Mouse (Mus musculus): ENCODE results near the gene Lhfpl2. TPM values are rescaled to one million over a fixed set of nuclear protein-coding genes. Genes with fewer than 3 reads are reported as not detected.

The Lhfpl2 gene
- total RNA-seq, 2 experiments from 2014 or later, result 14.3 to 15.8 TPM

DNA sequence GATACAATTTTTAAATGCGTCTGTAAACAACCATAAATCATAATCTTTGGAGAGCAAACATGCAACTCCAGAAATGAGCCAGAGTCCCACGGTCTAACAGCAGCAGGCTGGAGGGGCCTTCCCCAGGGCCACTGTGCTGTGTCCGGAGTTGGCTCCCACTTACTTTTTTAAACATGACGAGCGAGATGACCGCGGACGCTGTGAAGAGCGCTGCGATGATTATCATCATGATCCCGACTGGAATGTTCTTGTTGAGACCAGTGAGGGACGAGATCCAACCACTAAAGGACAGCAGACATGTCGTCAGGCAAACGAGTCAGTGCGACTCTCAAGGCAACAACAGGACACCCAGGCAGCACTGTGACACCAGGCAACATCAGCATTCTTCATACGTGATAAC lies 150.4 kb downstream of the Lhfpl2 start:
- no peak for DNase-seq (ENCODE audit: low spot score in 2 of 2)

DNA sequence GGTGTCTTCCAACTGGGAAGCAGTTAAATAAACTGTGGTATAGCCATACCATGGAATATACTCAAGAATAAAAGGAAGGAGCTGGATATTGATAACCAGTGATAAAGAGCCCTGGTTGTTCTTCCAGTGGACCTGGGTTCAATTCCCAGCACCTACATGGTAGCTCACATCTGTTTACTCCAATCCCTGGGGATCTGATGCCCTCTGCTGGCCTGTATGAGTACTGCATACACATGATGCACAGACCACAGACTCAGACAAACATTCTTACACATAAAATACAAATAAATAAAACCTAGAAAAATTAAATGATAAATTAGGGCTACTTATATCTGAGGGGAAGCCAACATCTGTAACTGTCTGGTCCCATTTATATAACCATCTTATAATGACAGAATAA lies 151.3 kb downstream of the Lhfpl2 start:
- DNase-seq (ENCODE audit: low spot score in 2 of 2), result no peak

DNA sequence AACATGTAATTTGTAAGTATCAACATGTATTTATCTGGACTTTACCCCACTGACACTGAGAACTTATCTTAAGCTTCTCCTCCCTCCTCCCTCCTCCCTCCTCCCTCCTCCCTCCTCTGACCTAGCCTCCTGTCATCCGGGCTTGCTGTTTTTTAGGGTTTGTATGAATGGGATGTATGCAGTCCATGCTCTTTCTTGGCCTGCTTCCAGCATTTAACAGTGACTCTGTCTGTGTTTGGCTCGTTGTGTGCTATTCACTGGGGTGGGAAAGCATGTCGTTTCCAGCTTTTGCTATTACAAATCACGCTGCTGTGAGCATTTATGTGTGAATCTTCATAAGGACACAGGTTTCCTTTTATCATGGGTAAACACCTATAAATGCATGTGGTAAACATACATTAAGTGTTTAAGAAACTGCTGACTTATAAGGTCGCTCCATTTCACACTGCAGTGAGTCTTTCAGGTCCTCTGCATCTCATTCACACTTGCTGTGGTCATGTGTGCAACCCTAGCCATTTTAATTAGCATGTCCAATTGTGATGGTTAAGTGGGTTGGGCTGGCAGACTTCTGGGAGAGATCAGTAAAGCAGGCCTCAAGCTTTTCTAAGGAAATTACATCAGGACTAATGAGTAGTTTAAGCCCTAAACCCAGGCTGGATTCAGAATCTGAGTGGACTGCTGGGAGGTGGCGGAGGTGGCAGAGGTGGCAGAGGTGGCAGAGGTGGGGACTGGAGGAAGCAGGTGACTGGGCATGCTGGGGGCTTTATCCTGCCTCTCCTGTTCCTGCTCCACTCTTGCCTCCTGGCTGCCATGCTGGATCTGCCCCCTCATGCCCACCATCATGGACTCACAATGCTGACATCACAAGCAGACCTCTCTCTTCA lies 153.9 kb downstream of the Lhfpl2 start:
- DNase-seq (ENCODE audit: low spot score in 2 of 2), result no peak

DNA sequence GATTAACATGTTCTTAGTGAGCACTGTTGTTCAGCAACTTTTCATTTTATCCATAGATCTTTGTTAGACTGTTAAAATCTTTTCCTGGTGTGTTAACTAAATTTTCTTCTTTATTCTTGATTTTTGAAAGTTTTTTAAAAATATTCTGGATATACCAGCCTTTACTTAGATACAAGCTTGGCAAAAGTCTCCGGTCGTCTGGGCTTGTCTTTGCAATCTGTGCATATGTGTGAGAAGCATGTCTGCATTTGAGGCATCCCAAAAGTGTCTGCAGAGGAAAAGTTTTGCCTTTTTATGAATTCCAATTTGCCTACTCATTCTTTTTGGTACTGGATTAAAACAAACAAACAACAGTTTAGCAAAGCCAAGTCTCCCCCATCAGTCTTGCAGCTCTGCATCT lies 154.6 kb downstream of the Lhfpl2 start:
- no peak for DNase-seq (ENCODE audit: low spot score in 2 of 2)

DNA sequence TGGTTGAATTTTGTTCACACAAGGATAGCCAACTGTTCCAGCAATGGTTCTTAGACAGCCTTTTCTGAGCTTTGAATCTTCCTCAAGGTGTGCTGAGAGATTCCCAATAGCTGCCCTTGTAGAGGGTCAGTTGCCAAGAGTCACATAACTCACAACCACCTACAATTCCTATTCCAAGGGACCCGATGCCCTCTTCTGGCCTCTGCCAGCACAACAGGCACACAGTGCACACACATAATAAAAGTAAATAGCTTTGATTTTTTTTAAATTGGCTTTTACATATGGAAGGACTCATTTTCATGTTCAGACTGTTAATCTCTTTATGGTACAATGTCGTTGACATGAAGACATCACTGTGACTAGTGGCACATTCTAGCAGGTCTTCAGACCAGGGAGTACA lies 155.1 kb downstream of the Lhfpl2 start:
- no peak for DNase-seq (ENCODE audit: low spot score in 2 of 2)

DNA sequence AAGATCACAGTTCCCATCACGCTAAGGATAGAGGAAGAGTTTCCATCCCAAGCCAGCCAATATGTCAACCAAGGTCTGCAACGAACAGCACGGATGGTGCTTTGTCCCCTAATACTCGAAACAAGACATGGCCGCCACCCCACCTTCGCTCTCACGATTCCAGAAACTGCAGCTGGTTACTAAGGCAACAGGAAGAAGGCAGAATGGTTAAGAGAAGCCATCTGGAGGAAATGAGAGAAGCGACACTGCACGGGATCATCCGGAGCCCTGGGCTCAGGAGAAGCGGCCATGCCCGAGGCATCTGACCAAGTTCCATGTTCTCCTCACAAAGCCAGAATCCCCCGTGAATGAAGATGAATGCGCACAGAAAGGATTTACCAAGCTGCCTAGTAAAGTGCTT lies 166.0 kb downstream of the Lhfpl2 start:
- no peak for DNase-seq (ENCODE audit: low spot score in 2 of 2)

DNA sequence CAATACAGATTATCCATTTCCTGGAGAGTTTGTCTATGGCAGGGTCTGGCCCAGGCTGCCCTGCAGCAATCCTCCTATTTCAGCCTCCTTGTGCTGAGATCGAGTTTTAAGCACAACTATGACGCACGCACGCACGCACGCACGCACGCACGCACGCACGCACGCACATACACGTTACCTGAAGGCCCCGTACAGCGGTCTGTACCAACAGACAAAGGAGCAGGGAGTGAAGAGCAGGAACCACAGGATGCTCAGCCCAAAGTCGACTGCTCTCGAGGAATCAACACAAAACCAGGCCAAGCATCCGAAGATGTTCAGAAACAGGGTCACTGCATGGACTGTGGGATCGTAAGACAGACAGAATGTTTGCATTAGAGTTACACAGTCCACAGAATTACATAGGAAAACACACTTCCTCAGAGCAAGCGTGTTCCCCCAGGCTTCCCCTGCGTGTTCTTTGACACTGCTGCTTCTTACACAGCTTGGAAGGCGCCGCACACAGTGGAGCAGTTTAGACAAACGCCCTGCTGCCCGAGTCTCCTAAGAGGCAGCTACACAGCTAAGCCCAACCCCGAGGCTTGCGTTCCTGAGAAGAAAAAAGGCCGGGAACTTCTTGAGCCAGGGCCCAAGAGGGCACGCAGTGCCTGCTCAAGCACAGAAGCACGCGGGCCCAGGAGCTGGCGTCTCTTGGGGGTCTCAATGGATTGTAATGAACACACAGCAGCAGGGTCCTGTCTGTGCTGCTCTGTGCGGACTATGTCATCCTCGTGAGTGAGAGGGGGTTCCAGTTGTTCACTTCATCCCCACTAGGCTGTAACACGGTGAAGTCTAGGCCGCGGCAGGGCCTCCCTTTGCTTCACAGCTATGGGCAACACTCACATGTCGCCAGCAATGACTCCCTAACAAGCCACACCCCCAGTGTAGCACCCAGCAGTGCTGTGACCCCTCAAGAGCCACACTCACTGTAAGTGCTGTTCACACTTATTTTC lies 167.4 kb downstream of the Lhfpl2 start:
- DNase-seq (ENCODE audit: low spot score in 2 of 2), result no peak

DNA sequence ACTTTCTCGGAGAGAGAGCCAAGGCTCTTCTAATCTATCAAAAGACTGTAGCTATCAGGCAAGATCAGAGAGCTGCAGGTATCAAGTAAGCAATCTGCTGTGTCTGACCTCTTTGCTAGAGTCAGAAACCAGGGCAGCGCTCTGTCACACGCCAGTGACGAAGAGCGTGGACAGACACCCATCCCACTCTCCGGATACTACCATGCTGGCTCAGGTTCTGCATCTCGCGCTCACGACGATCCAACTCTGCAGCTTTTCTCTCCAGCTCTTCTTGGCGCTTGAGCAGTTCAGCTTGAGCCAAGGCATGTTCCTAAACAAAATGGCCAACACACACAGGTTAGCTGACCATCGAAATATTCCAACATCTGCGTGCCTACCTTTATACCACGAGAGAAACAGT lies 174.3 kb downstream of the Lhfpl2 start:
- no peak for DNase-seq (ENCODE audit: low spot score in 2 of 2)

DNA sequence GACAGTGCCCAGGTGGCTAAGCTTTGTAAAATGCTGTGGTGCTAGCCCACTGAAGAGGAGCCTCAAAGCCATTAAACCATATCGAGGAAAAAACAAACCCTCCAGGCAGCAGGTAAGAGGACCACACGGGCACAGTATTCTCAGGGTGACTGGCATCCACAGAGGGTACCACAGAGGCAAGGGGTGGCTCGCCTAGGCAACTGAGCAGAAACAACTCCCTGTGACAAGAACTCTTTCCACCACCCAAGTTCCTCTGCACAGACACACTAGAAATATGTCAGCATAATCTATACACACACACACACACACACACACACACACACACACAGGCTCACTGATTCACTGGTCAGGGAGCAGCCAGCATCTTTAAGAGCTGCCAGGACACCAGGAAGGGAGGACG lies 181.9 kb downstream of the Lhfpl2 start:
- DNase-seq (ENCODE audit: low spot score in 2 of 2), result no peak

DNA sequence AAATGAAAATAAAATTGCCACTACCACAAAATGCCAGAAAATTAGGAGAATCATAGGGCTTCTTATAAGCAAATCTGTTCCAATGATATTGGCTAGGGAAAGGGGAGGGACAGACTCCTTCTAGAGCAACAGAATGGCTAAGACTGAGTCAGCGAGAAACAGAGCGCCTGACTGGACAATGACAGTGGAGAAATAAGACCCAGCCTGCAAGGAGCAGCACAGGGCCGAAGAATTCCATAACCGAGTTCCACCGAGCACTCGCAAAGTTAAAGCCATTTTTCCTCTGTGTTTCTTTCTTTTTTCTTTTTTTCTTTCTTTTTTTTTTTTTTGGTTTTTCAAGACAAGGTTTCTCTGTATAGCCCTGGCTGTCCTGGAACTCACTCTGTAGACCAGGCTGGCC lies 182.5 kb downstream of the Lhfpl2 start:
- DNase-seq (ENCODE audit: low spot score in 2 of 2), result no peak

DNA sequence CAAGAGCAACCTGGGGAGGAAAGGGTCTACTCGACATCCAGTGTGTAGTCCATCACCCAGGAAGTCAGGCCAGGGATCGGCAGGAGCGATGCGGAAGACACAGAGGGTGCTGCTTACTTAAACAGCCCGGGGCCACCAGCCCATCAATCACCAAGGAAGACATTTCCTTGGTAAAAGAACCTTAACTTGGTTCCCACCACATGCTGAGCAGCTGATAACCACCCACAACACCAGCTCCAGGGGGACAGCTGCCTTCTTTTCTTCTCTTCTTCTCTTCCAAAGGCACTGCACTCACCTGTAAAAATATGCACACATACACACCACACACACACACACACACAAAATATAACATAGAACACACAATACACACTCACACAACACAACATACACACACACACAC lies 183.3 kb downstream of the Lhfpl2 start:
- DNase-seq (ENCODE audit: low spot score in 2 of 2), result no peak

DNA sequence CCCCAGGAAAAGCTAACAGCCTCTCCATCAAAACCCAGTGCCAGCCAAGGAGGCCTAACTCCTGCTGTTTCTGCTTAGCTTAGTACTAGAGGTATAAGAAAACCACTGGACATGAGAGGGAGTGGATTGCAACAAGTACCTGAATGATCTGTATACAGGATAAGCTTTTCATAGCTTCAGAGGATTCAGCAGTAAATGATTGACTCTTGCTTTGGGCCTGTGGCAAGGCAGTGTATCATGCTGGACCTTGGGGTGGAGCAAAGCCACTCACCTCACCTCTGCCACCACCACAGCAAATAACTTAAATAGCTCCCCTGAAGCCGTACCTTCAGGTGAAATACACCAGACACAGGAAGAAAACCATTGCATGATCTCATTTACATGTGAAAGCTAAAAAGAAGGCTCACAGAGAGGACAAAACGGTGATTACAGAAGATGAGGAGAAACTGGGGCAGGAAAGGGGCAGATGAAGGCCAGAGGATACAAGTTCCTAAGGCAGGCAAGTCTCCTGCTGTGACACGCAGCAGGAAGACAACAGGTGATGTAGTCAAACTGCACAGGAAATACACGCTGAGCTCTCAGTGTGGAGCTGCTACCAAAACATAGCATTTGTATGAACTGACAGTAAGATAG lies 184.4 kb downstream of the Lhfpl2 start:
- no peak for DNase-seq (ENCODE audit: low spot score in 2 of 2)

DNA sequence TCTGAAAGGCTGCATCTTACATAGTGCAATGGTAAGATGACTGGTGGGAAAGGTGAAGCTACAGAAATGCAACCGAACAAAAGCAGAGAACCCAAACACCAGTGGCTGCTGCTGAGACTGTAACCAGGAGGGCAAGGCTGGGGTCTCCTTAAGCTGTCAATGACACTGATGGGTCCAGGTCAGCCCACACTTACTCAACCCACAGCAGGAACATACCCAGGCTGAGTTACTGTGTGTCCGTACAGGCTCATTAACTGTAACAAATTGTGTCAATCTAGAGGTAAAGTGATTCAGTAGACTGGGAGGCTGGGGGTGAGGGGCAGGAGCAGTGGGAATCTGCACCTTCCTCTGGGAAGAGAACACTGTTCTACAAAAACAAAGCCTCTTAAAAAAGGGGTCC lies 185.3 kb downstream of the Lhfpl2 start:
- no peak for DNase-seq (ENCODE audit: low spot score in 2 of 2)

Other genes starting within 250 kb of the Lhfpl2 start
- gene Scamp1, start 228.1 kb downstream of the Lhfpl2 start, total RNA-seq (2021), result 100 to 1,000 TPM; 183 to 191 TPM

Measured in left cerebral cortex, adult 18-20 months (tissue).